Mouse (Mus musculus): ENCODE measurements at regions not wholly inside any gene's neighbourhood (a gene's known extent, or its start where the extent isn't known, plus 50 kb on each side); places are given as distances from the start of the nearest gene placed in this dataset.

DNA sequence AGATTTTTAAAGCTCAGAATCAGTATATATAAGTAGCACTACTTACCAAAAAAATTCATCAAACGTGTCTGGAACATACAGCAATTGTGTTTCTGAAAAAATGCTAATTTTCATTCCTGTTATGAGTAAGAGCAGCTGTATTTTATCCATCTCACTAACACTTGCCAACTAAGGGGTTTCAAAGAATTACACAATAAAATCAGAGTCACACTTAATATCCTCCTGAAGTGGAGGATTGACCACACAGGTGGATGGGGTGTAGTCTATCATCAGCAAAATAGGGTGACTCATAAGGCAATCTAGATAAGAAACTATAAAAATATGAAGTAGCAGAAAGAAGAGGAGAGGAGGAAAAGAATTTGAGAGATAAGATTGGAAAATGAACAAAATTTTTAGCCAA lies 102.0 kb downstream of the Hpgd start:
- TF ChIP-seq POLR2A (IDR thresholded peaks at IDR 0.05; ENCODE audit: borderline replicate concordance, extremely low read depth, insufficient read depth, insufficient read length, poor library complexity, severe bottlenecking) = no peak
- TF ChIP-seq CTCF (IDR thresholded peaks at IDR 0.05; ENCODE audit: borderline replicate concordance, extremely low read depth, insufficient read depth, insufficient read length) = no peak
- DNase-seq (ENCODE audit: low read depth) = no peak

DNA sequence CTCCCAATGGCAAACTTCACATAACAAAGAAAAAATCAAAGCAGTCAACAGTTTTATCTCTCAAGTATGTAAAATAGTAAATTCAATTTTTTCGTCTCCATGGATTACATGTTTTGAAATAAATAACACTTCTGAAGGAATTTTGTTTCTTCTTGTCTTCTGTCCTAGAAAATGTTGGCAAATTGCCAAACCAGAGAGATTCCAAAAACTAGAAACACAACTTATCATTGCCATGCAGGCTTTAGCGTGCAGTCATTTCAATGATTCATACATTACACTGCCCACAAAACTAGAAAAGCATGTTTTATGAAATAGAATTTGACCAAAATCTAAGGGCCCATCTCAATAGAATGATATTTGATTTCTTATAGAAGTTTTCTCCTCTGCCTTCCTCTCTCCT lies 98.2 kb downstream of the Hpgd start:
- TF ChIP-seq POLR2A (IDR thresholded peaks at IDR 0.05; ENCODE audit: borderline replicate concordance, extremely low read depth, insufficient read depth, insufficient read length, poor library complexity, severe bottlenecking) (no peak), CTCF (IDR thresholded peaks at IDR 0.05; ENCODE audit: borderline replicate concordance, extremely low read depth, insufficient read depth, insufficient read length) (no peak)
- DNase-seq (ENCODE audit: low read depth) = no peak

DNA sequence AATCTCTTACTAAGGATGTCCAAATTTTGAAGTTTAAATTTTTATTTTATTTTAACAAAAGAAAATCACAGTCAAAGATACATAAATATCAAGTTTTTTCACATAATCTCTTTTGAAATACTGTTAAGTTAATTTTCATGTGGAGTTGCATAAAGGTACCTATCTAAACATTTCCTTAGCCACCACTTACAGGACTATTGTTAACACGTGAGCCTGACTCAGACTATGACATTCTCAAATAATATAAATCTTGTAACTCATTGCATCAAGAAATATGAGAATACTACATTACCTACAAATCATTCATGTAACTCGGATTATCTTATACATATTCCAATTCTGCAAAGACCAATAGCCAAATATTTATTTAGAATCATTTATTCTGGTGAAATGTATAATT lies 97.8 kb downstream of the Hpgd start:
- no peak for TF ChIP-seq CTCF (IDR thresholded peaks at IDR 0.05; ENCODE audit: borderline replicate concordance, extremely low read depth, insufficient read depth, insufficient read length)
- TF ChIP-seq POLR2A (IDR thresholded peaks at IDR 0.05; ENCODE audit: borderline replicate concordance, extremely low read depth, insufficient read depth, insufficient read length, poor library complexity, severe bottlenecking) = no peak
- no peak for DNase-seq (ENCODE audit: low read depth)

All from brain, embryonic 14.5 days (tissue).